Mouse (Mus musculus): ENCODE results near the gene Sdr39u1. TPM values are rescaled to one million over a fixed set of nuclear protein-coding genes. Genes with fewer than 3 reads are reported as not detected.

Gene Sdr39u1
- 8.1 TPM for polyA plus RNA-seq (2014; fragmentation: Illumina TruSeq; extraction: RNeasy Lipid Tissue Mini Kit (QIAGEN cat#74804); ENCODE audit: low read depth, low replicate concordance)

GRCm38 (mm10) chr14:55899701-55900413 lies at the start of gene Sdr39u1:
Gene Sdr39u1, minus strand, starts transcription at chr14:55900293.

GRCm38 (mm10) chr14:55944575-55944974 lies 44.5 kb upstream of the Sdr39u1 start, which contains the start of gene Cma1:
Gene Cma1, minus strand, starts transcription at chr14:55944675.

GRCm38 (mm10) chr14:55884713-55885113 lies 15.4 kb downstream of the Sdr39u1 start, which contains the start of gene Khnyn:
Gene Khnyn, plus strand, starts transcription at chr14:55884947.

GRCm38 (mm10) chr14:55884166-55884565 lies 15.9 kb downstream of the Sdr39u1 start, which contains the start of gene Cbln3:
Gene Cbln3, minus strand, starts transcription at chr14:55884392.

GRCm38 (mm10) chr14:55853621-55854285 lies 46.3 kb downstream of the Sdr39u1 start, which contains the start of gene Nynrin:
Gene Nynrin, plus strand, starts transcription at chr14:55854010.

Other genes starting within 250 kb of the Sdr39u1 start
- gene Mdp1, start 239.8 kb downstream of the Sdr39u1 start, polyA plus RNA-seq (2014; fragmentation: Illumina TruSeq; extraction: RNeasy Lipid Tissue Mini Kit (QIAGEN cat#74804); ENCODE audit: low read depth, low replicate concordance): 43.5 TPM
- 26.0 TPM for gene Gmpr2, start 228.4 kb downstream of the Sdr39u1 start, polyA plus RNA-seq (2014; fragmentation: Illumina TruSeq; extraction: RNeasy Lipid Tissue Mini Kit (QIAGEN cat#74804); ENCODE audit: low read depth, low replicate concordance)
- gene Nedd8, start 228.2 kb downstream of the Sdr39u1 start, polyA plus RNA-seq (2014; fragmentation: Illumina TruSeq; extraction: RNeasy Lipid Tissue Mini Kit (QIAGEN cat#74804); ENCODE audit: low read depth, low replicate concordance): 50.1 TPM
- 13.6 TPM for gene Tinf2, start 218.5 kb downstream of the Sdr39u1 start, polyA plus RNA-seq (2014; fragmentation: Illumina TruSeq; extraction: RNeasy Lipid Tissue Mini Kit (QIAGEN cat#74804); ENCODE audit: low read depth, low replicate concordance)
- gene Tgm1, start 186.4 kb downstream of the Sdr39u1 start, polyA plus RNA-seq (2014; fragmentation: Illumina TruSeq; extraction: RNeasy Lipid Tissue Mini Kit (QIAGEN cat#74804); ENCODE audit: low read depth, low replicate concordance): not detected
- gene Rabggta, start 178.0 kb downstream of the Sdr39u1 start, polyA plus RNA-seq (2014; fragmentation: Illumina TruSeq; extraction: RNeasy Lipid Tissue Mini Kit (QIAGEN cat#74804); ENCODE audit: low read depth, low replicate concordance): 0.73 TPM
- gene Dhrs1, start 154.6 kb downstream of the Sdr39u1 start, polyA plus RNA-seq (2014; fragmentation: Illumina TruSeq; extraction: RNeasy Lipid Tissue Mini Kit (QIAGEN cat#74804); ENCODE audit: low read depth, low replicate concordance): 15.3 TPM
- gene Nop9, start 154.6 kb downstream of the Sdr39u1 start, polyA plus RNA-seq (2014; fragmentation: Illumina TruSeq; extraction: RNeasy Lipid Tissue Mini Kit (QIAGEN cat#74804); ENCODE audit: low read depth, low replicate concordance): 3.3 TPM
- gene Cideb, start 141.8 kb downstream of the Sdr39u1 start, polyA plus RNA-seq (2014; fragmentation: Illumina TruSeq; extraction: RNeasy Lipid Tissue Mini Kit (QIAGEN cat#74804); ENCODE audit: low read depth, low replicate concordance): 5.6 TPM
- not detected for gene Ltb4r2, start 138.9 kb downstream of the Sdr39u1 start, polyA plus RNA-seq (2014; fragmentation: Illumina TruSeq; extraction: RNeasy Lipid Tissue Mini Kit (QIAGEN cat#74804); ENCODE audit: low read depth, low replicate concordance)
- gene Ltb4r1, start 134.3 kb downstream of the Sdr39u1 start, polyA plus RNA-seq (2014; fragmentation: Illumina TruSeq; extraction: RNeasy Lipid Tissue Mini Kit (QIAGEN cat#74804); ENCODE audit: low read depth, low replicate concordance): not detected
- gene Adcy4, start 116.2 kb downstream of the Sdr39u1 start, polyA plus RNA-seq (2014; fragmentation: Illumina TruSeq; extraction: RNeasy Lipid Tissue Mini Kit (QIAGEN cat#74804); ENCODE audit: low read depth, low replicate concordance): 0.19 TPM
- gene Ripk3, start 111.4 kb downstream of the Sdr39u1 start, polyA plus RNA-seq (2014; fragmentation: Illumina TruSeq; extraction: RNeasy Lipid Tissue Mini Kit (QIAGEN cat#74804); ENCODE audit: low read depth, low replicate concordance): 4.4 TPM
- 2.6 TPM for gene Nfatc4, start 77.1 kb downstream of the Sdr39u1 start, polyA plus RNA-seq (2014; fragmentation: Illumina TruSeq; extraction: RNeasy Lipid Tissue Mini Kit (QIAGEN cat#74804); ENCODE audit: low read depth, low replicate concordance)
- 0.35 TPM for gene Nynrin, start 46.3 kb downstream of the Sdr39u1 start, polyA plus RNA-seq (2014; fragmentation: Illumina TruSeq; extraction: RNeasy Lipid Tissue Mini Kit (QIAGEN cat#74804); ENCODE audit: low read depth, low replicate concordance)
- 2.5 TPM for gene Cbln3, start 15.9 kb downstream of the Sdr39u1 start, polyA plus RNA-seq (2014; fragmentation: Illumina TruSeq; extraction: RNeasy Lipid Tissue Mini Kit (QIAGEN cat#74804); ENCODE audit: low read depth, low replicate concordance)
- 85.5 TPM for gene Khnyn, start 15.3 kb downstream of the Sdr39u1 start, polyA plus RNA-seq (2014; fragmentation: Illumina TruSeq; extraction: RNeasy Lipid Tissue Mini Kit (QIAGEN cat#74804); ENCODE audit: low read depth, low replicate concordance)
- 1.5 TPM for gene Cma1, start 44.4 kb upstream of the Sdr39u1 start, polyA plus RNA-seq (2014; fragmentation: Illumina TruSeq; extraction: RNeasy Lipid Tissue Mini Kit (QIAGEN cat#74804); ENCODE audit: low read depth, low replicate concordance)
- not detected for gene Cma2, start 50.7 kb upstream of the Sdr39u1 start, polyA plus RNA-seq (2014; fragmentation: Illumina TruSeq; extraction: RNeasy Lipid Tissue Mini Kit (QIAGEN cat#74804); ENCODE audit: low read depth, low replicate concordance)
- 2.3 TPM for gene Mcpt1, start 117.7 kb upstream of the Sdr39u1 start, polyA plus RNA-seq (2014; fragmentation: Illumina TruSeq; extraction: RNeasy Lipid Tissue Mini Kit (QIAGEN cat#74804); ENCODE audit: low read depth, low replicate concordance)
- gene Mcpt9, start 130.2 kb upstream of the Sdr39u1 start, polyA plus RNA-seq (2014; fragmentation: Illumina TruSeq; extraction: RNeasy Lipid Tissue Mini Kit (QIAGEN cat#74804); ENCODE audit: low read depth, low replicate concordance): not detected
- gene Mcpt2, start 141.7 kb upstream of the Sdr39u1 start, polyA plus RNA-seq (2014; fragmentation: Illumina TruSeq; extraction: RNeasy Lipid Tissue Mini Kit (QIAGEN cat#74804); ENCODE audit: low read depth, low replicate concordance): 1.5 TPM
- 1.4 TPM for gene Mcpt4, start 162.0 kb upstream of the Sdr39u1 start, polyA plus RNA-seq (2014; fragmentation: Illumina TruSeq; extraction: RNeasy Lipid Tissue Mini Kit (QIAGEN cat#74804); ENCODE audit: low read depth, low replicate concordance)
- gene Mcpt8, start 185.0 kb upstream of the Sdr39u1 start, polyA plus RNA-seq (2014; fragmentation: Illumina TruSeq; extraction: RNeasy Lipid Tissue Mini Kit (QIAGEN cat#74804); ENCODE audit: low read depth, low replicate concordance): not detected
- gene Ctsg, start 202.3 kb upstream of the Sdr39u1 start, polyA plus RNA-seq (2014; fragmentation: Illumina TruSeq; extraction: RNeasy Lipid Tissue Mini Kit (QIAGEN cat#74804); ENCODE audit: low read depth, low replicate concordance): not detected
- not detected for gene Gzme, start 220.3 kb upstream of the Sdr39u1 start, polyA plus RNA-seq (2014; fragmentation: Illumina TruSeq; extraction: RNeasy Lipid Tissue Mini Kit (QIAGEN cat#74804); ENCODE audit: low read depth, low replicate concordance)
- gene Gzmd, start 232.3 kb upstream of the Sdr39u1 start, polyA plus RNA-seq (2014; fragmentation: Illumina TruSeq; extraction: RNeasy Lipid Tissue Mini Kit (QIAGEN cat#74804); ENCODE audit: low read depth, low replicate concordance): not detected